13 mouse cellular contexts compared by ENCODE assay signal in genomic region chr11:86745634-86746404, GRCm38 (mm10). TPM values are rescaled to one million over a fixed set of nuclear protein-coding genes. Genes with fewer than 3 reads are reported as not detected.
DNase-seq lines count a peak whose midpoint lies in the region; ATAC-seq and TF ChIP-seq lines count a peak whose summit lies in the region.
"Had no signal": no experiment of that assay in that cellular context is flagged by ENCODE, and none has a peak within 500 bp of the region (broad histone marks: within the 10 kb centered on the region; RNA-seq: fewer than 3 reads in every experiment).

No protein-coding gene starts in this region.

- no peaks in the 10 kb centered on the region for H3K9me3 ChIP-seq in heart, embryonic 15.5 days (replicated peaks)
- H3K9me3 ChIP-seq in CH12.LX (replicated peaks; ENCODE audit: low read length) = no peaks in the 10 kb centered on the region
- H3K9me3 ChIP-seq in hindbrain, embryonic 14.5 days (ENCODE audit: control insufficient read depth, low read length) = no peaks in the 10 kb centered on the region
- H3K9me3 ChIP-seq: forebrain, embryonic 15.5 days had no signal

- H3K27ac ChIP-seq in heart, embryonic 15.5 days = peak overlapping the region; percentile 39
- H3K27ac ChIP-seq in CH12.LX (ENCODE audit: insufficient read depth, low read depth) (0 out of 2 replicates have a peak overlapping the region, but pooled peaks have one; percentile 10), macrophage (peak overlapping the region; percentile 86)
- H3K27ac ChIP-seq in bone marrow macrophage, adult 2 months (ENCODE audit: insufficient read depth, low read depth, low read length) = peak overlapping the region; percentile 95
- no peak overlapping the region for H3K27ac ChIP-seq in hindbrain, embryonic 14.5 days
- H3K27ac ChIP-seq: forebrain, embryonic 15.5 days had no signal

- TF ChIP-seq POLR2A in CH12.LX (IDR thresholded peaks at IDR 0.05; ENCODE audit: low read depth, low read length) = no peak
- TF ChIP-seq POLR2A in bone marrow macrophage, adult 2 months (IDR thresholded peaks at IDR 0.05; ENCODE audit: borderline replicate concordance, low read depth, low read length) = no peak

- no peak for TF ChIP-seq EP300 in CH12.LX (IDR thresholded peaks at IDR 0.05; ENCODE audit: low read length)

- no peak for ATAC-seq in heart, embryonic 15.5 days (replicated peaks; ENCODE audit: insufficient number of reproducible peaks, insufficient read depth, low FRiP score, low read depth)
- no peak for ATAC-seq in hindbrain, embryonic 14.5 days (ENCODE audit: low FRiP score)
- ATAC-seq: forebrain, embryonic 15.5 days had no signal

- in situ Hi-C loops in CH12.LX (cut with MboI; ENCODE audit: low pct_ligation_motif_present, low pct_unique_long_range_greater_than_20kb, low sequenced_read_pairs) = no loop called here

- DNase-seq in heart, postnatal 36 days = no peak
- no peak for DNase-seq in CH12.LX (ENCODE audit: extremely low read depth)
- DNase-seq in hindbrain, embryonic 14.5 days (ENCODE audit: low spot score) = no peak
- no peak for DNase-seq in testis, postnatal 14 days (ENCODE audit: low spot score)
- DNase-seq: cerebellum, adult 8-10 months; layer of hippocampus, adult 9-11 months; lung, postnatal 10 days; midbrain, embryonic 14.5 days; thymus, postnatal 4 days had no signal

- dilution Hi-C loops in CH12.LX (cut with MboI; ENCODE audit: extremely low pct_ligation_motif_present, extremely low pct_unique_long_range_greater_than_20kb, low sequenced_read_pairs) = no loop called here

- no peaks in the 10 kb centered on the region for H3K27me3 ChIP-seq in heart, embryonic 15.5 days
- no peaks in the 10 kb centered on the region for H3K27me3 ChIP-seq in CH12.LX (replicated peaks)
- H3K27me3 ChIP-seq in hindbrain, embryonic 14.5 days (ENCODE audit: control insufficient read depth, insufficient read depth, low read length) = no peaks in the 10 kb centered on the region
- H3K27me3 ChIP-seq: forebrain, embryonic 15.5 days had no signal

- no peaks in the 10 kb centered on the region for H3K36me3 ChIP-seq in heart, embryonic 15.5 days
- H3K36me3 ChIP-seq in CH12.LX (replicated peaks in 1 of 2; ENCODE audit: control insufficient read depth in 1 of 2, insufficient read depth in 1 of 2, low read length in 1 of 2) (peaks cover 6 to 36% of the 10 kb centered on the region in 2 experiments), macrophage (ENCODE audit: inconsistent target) (no peaks in the 10 kb centered on the region)
- H3K36me3 ChIP-seq in hindbrain, embryonic 14.5 days (replicated peaks; ENCODE audit: control insufficient read depth, insufficient read depth) = no peaks in the 10 kb centered on the region
- H3K36me3 ChIP-seq: forebrain, embryonic 15.5 days had no signal

- no peak overlapping the region for H3K4me2 ChIP-seq in heart, embryonic 15.5 days
- H3K4me2 ChIP-seq in CH12.LX (ENCODE audit: insufficient read depth, low read depth, poor library complexity, severe bottlenecking) = no peak overlapping the region
- H3K4me2 ChIP-seq in hindbrain, embryonic 14.5 days (replicated peaks) = no peak overlapping the region
- H3K4me2 ChIP-seq: forebrain, embryonic 15.5 days had no signal

- intact Hi-C loops in heart, postnatal 36 days (cut with DNase I) = no loop called here

- 59% methylated on average over 3 of the region's 3 CpGs for WGBS in heart, embryonic 15.5 days
- 28% methylated on average over 3 of the region's 3 CpGs for WGBS in macrophage (ENCODE audit: missing documents)
- 86% methylated on average over 3 of the region's 3 CpGs for WGBS in hindbrain, embryonic 14.5 days

- no peak for TF ChIP-seq RAD21 in CH12.LX (IDR thresholded peaks at IDR 0.05; ENCODE audit: low read depth, low read length)

- peaks cover 55% of the 10 kb centered on the region for H3K4me1 ChIP-seq in heart, embryonic 15.5 days (replicated peaks)
- peaks cover 13 to 89% of the 10 kb centered on the region in 2 experiments for H3K4me1 ChIP-seq in CH12.LX (ENCODE audit: control insufficient read depth in 1 of 2, insufficient read depth in 2 of 2)
- peaks cover 67% of the 10 kb centered on the region for H3K4me1 ChIP-seq in bone marrow macrophage, adult 2 months (ENCODE audit: control insufficient read depth, insufficient read depth, low read length)
- peaks cover 5% of the 10 kb centered on the region; the same call in 1 of the 2 replicates for H3K4me1 ChIP-seq in hindbrain, embryonic 14.5 days (replicated peaks; ENCODE audit: control insufficient read depth, insufficient read depth, low read length)

- no peak overlapping the region for H3K4me3 ChIP-seq in heart, embryonic 15.5 days
- no peak overlapping the region for H3K4me3 ChIP-seq in CH12.LX (replicated peaks in 1 of 3; ENCODE audit: low read depth in 2 of 3, low read length in 2 of 3, poor library complexity in 1 of 3)
- H3K4me3 ChIP-seq in bone marrow macrophage, adult 2 months (ENCODE audit: insufficient read depth, low read length) = no peak overlapping the region
- H3K4me3 ChIP-seq in macrophage (ENCODE audit: inconsistent target) = no peak overlapping the region
- no peak overlapping the region for H3K4me3 ChIP-seq in hindbrain, embryonic 14.5 days (replicated peaks; ENCODE audit: low read length)
- H3K4me3 ChIP-seq: forebrain, embryonic 15.5 days had no signal

- no peak overlapping the region for H3K9ac ChIP-seq in heart, embryonic 15.5 days
- H3K9ac ChIP-seq in CH12.LX (ENCODE audit: insufficient read depth, low read depth) = no peak overlapping the region
- no peak overlapping the region for H3K9ac ChIP-seq in hindbrain, embryonic 14.5 days
- H3K9ac ChIP-seq: forebrain, embryonic 15.5 days had no signal

- H3K79me2 ChIP-seq in CH12.LX (replicated peaks; ENCODE audit: control insufficient read depth, extremely low read depth, insufficient read depth, poor library complexity, severe bottlenecking) (peaks cover 90% of the 10 kb centered on the region), macrophage (ENCODE audit: inconsistent target) (peaks cover 100% of the 10 kb centered on the region)

- TF ChIP-seq CTCF in CH12.LX (conservative IDR thresholded peaks at IDR 0.05 in 1 of 2, IDR thresholded peaks at IDR 0.05 in 1 of 2; ENCODE audit: low read depth in 2 of 2, low read length in 2 of 2) = no peak
- TF ChIP-seq CTCF in bone marrow macrophage, adult 2 months (IDR thresholded peaks at IDR 0.05; ENCODE audit: low read depth, low read length) = no peak

TF ChIP-seq in CH12.LX, 34 proteins besides CTCF, POLR2A, EP300 and RAD21:
- no peak for TF ChIP-seq CHD2 (IDR thresholded peaks at IDR 0.05; ENCODE audit: low read length)
- TF ChIP-seq POLR2AphosphoS2 (IDR thresholded peaks at IDR 0.05; ENCODE audit: low read depth, low read length) = 0 out of 2 replicates have a peak, but pooled peaks have one; percentile 13
- TF ChIP-seq MAFK (IDR thresholded peaks at IDR 0.05; ENCODE audit: insufficient replicate concordance, low read length) = peak; percentile 87

RNA-seq across cellular contexts. Expression of gene Cltc, which starts 11.5 kb away (rescaled TPM):
- polyA plus RNA-seq in heart, embryonic 15.5 days (2015; fragmentation: Nextera tagmentation; extraction: Ambion mirVana) = 103 and 118 TPM in 2 replicates
- total RNA-seq in heart, postnatal 36 days (2021) = 100 to 1,000 TPM; 139 to 149 TPM
- total RNA-seq in CH12.LX (2012; rRNA removed) = 140 and 174 TPM in 2 replicates
- 284 and 303 TPM in 2 replicates for total RNA-seq in CH12.LX (2014; rRNA removed)
- 219 and 256 TPM in 2 replicates for polyA plus RNA-seq in CH12.LX (2012; ENCODE audit: insufficient read length, low read depth)
- polyA plus RNA-seq in bone marrow macrophage, adult 2 months (2012; ENCODE audit: insufficient read depth, insufficient read length, missing spikeins) = 356 and 389 TPM in 2 replicates
- 100 to 1,000 TPM; 168 to 617 (median 424) TPM for total RNA-seq in macrophage (2018; cell fraction: chromatin; rRNA removed)
- 100 to 1,000 TPM; 257 to 670 (median 437) TPM for total RNA-seq in macrophage (2018; cell fraction: cytosol; rRNA removed)
- total RNA-seq in macrophage (2018; cell fraction: nucleus; rRNA removed) = 100 to 1,000 TPM; 263 to 585 (median 427) TPM
- 342 to 483 TPM (median 367 TPM) in 3 replicates for polyA plus RNA-seq in macrophage (2018)
- polyA plus RNA-seq in hindbrain, embryonic 14.5 days (2014; fragmentation: Nextera tagmentation; extraction: Ambion mirVana) = 226 and 247 TPM in 2 replicates
